Mouse (Mus musculus) embryonic fibroblast, embryonic 13.5 days (primary cell): ENCODE data around the gene Nhlh1.

ENCODE experiments used
- CTCF ChIP-seq: IDR thresholded peaks from 2 replicates; pipeline ENCODE4 v1.5.1; 2011; ENCODE audit warnings: mild to moderate bottlenecking, control low read depth, low read length, moderate library complexity, borderline replicate concordance; ENCODE audit not compliant: insufficient read depth
- POLR2A ChIP-seq: IDR thresholded peaks from 2 replicates; pipeline ENCODE4 v1.6.1; 2011; ENCODE audit warnings: low read depth, mild to moderate bottlenecking, control low read depth, low read length, moderate library complexity

- TF ChIP-seq CTCF (no peak), POLR2A (no peak)
These were observed 6.1 kb upstream of the Nhlh1 start for GRCm38 (mm10) chr1:172063291-172064023.
